Mouse (Mus musculus) cerebellum, adult 11 months (tissue): ENCODE results near the gene Ppp2r3a.

Experiments
- DNase-seq: peaks from one replicate; pipeline ENCODE4 v3.0.0; 2022

Ppp2r3a gene

DNA sequence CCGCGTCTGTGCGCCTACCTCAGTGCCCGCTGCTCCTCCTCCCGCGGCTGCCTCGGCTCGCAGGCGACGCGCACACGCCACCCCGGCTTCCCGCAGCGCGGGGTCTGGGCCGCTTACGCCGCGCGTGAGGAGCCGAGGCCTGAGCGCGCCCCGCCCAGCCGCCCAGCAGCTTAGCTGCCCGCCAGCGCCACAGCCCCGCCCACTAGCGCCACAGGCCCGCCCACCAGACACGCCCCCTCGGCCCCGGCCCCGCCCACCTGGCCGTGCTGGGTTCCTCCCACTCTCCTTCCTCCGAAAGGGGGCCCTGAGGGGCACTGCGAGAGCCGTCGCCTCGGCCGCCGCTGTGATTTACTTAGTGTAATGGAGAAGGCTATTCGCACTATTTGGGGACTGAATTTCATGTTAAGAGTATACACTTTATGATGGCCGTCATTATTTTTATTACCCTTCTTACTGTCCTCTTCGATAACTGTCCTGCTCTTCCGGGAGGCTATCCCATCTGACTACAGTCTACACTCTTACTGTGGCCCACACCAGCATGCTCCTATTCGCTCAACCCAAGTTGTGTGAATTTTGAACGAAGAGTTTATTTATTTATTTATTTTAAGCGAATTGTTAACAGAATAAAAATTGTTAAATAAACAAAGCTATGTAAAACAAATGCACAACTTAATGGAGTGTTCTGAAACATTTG lies at the start of gene Ppp2r3a:
TSS of gene Ppp2r3a (minus strand) at position 152 of the 694 bp plus-strand sequence.
- peak; percentile 94 for DNase-seq

DNA sequence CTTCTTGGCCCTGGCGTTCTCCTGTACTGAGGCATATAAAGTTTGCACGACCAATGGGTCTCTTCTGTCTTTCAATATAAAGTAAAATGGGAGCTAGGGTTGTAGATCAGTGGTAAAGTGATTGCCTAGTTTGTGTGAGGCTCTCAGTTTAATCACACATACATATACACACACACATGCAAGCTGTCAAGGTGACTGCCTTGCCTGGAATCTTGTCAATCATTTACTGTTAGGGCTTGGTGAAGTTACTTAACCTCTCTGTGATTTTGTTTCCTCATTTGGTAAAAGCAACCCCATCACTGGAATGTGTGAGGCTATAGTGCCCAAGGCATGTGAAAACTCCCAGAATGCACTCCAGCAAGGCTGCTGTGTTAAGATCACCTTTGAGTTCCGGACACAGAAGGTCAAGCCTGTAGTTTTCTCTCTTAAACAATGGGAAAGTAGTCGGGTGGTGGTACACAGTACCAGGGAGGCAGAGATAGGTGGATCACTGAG lies 48.9 kb upstream of the Ppp2r3a start:
- DNase-seq, result no peak

DNA sequence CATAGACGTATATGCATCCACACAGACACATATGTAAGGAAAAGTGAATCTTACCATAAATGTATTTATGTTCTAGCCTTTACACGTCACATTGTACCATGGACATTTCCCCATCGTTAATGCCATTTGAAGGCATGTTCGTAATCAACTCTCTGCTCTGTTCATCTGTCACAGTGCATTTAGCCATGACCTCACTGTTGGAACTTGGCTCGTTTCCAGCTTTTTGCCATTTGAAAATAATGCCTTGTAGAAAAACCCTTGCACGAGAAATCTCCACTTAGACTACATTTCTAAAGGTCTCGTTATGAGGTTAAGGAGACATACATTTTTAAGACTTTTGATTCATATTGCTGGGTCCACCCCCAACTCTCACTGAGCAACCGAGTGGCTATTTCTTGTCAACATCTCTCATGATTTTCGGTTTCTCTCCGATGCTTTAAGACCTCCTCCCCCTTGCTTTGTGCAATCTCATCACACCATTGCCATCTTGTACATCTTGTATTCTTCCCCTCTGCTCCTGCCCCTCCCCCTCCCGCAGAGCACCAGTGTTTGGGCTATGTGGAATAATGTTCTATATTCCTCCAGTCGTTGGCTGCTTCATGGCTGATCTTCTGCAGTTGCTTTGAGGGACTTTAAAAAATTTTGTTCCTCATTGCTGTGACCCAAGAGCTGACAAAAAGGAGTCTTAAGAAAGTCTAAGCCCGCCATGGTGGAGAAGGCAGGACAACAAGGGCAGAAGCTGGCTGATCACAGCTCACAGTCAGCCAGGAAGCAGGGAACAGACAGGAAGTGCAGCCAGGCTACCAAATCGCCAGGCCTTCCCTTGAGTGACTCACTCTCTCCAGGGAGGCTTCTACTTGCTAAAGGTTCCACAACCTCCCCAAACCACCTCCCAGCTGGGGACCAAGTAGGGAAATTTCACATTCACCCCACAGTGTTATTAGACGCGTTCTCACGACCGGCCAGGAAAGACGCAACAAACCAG lies 40.4 kb upstream of the Ppp2r3a start:
- DNase-seq, result peak; percentile 12

DNA sequence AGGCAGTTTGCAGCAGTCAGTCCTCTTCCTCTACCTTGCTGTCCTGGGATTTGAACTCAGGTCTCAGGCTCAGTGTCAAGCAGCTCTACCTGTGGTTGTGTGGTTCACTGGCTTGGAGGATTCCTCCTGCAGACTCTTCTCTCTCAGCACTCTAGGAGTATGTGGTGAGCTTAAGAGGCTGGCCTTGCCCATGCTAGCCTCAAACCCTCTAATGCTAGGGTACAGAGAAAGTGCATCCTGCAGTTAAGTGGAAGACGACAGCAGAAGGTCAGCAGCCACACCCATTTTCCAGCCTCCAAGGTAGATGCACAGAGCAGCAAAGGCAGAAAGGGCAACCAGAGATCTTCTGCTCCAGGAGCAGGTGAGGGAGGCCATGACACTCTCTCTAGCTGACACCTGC lies 39.3 kb upstream of the Ppp2r3a start:
- DNase-seq, result no peak

DNA sequence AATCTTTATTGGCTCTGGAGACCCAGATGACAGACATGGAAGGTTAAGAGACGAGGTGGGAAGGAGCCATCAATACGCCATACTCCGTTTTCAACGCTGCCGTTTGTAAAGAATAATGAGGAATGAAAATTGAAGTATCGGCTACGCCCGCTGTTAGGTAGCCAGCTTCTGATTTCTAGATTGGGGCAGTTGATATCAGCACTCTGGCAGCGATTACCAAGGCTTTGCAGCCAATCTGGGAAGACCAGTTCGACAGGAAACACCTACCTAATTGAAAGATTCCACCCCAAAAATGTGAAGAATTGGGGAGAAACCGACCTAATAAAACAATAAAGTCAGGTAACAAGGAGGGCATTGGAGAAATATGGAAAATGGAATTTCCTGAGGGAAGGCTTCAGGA lies 38.2 kb upstream of the Ppp2r3a start:
- no peak for DNase-seq

DNA sequence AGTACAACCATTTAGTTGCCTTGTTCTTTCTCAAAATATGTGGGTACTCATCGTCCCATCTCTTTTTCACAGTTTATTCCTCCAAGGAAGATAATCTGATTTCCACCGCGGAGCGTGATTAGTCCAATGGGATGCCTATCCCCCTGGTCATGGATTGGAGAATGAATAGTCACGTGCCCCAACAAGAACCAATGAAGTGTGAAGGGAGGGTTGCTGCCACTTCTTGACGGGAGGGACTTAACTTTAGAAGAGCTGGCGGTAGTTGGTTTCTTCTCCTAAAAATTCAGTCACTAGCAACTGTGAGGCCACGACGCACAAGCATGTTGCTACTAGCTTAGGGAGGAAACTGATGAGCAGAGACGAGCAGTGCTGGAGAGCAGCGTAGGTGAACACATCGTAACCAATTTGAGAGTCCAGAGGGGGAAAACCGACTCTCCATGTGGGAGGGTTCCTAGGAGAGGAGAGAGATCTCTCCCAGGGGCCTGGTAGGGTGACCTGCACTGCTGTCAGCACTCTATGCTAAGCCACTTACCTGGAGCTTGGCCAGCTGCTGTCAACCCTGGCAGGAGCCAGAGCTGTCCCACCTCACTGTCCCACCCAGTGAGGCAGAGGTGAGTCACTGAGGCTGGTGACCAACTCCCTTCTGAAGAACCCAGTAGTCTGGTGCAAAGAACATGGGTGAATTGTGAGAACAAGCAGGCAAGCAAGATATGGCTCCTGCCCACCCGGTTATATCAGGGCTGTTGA lies 37.5 kb upstream of the Ppp2r3a start:
- no peak for DNase-seq

DNA sequence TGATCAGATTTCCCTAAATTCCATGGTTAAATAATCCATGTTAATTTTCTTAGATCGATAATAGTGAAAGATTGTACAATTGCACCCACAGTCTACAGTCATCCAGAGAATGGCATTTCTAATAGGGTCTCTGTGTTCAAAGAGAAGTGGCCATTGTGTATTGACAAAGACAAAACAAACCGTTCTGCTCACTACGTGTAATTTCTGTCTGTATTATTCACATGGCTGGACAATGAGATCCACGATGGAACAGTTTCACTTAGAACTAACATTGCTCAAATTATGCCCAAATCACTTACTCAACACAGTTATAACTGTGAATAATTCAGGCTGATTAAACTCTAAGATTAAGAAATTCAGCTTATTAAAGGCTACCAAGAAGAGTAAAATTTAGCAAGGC lies 35.2 kb upstream of the Ppp2r3a start:
- DNase-seq, result no peak

DNA sequence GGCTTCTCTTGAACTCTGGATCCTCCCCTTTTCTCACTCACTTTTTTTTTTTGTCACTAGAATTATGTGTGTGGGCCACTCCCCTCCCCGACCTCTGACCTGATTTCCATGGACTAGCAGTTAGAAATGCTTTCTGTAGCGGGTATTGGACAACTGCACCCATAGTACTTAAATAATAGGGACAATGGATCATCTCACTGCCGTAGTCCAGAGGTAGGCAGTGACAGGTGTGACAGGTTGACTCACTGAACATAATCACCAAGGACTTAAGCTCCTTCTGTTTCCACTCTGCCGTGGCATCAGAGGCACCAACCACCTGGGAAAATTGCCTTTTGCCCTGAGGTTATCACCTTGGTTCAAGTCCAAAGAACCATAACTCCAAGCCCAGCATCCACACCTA lies 32.5 kb upstream of the Ppp2r3a start:
- DNase-seq, result no peak

DNA sequence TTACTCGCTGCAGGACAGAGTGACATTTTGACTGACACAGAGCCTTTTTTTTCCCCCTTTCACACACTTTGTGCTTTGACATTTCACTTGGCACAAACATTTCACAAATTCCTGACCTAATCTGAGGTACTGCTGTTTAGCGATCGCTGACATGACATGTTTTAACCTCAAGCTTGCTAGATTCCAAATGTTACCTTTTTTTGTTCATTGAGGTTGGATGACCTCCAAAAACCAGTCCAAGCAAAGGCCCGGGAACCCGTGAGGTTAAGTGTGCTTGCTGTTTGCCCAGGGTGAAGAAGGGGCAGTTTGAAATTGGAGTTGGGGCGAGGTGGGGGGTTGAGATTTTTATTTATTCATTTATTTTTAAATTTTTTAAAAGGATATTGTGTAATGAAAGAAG lies 31.1 kb upstream of the Ppp2r3a start:
- no peak for DNase-seq

DNA sequence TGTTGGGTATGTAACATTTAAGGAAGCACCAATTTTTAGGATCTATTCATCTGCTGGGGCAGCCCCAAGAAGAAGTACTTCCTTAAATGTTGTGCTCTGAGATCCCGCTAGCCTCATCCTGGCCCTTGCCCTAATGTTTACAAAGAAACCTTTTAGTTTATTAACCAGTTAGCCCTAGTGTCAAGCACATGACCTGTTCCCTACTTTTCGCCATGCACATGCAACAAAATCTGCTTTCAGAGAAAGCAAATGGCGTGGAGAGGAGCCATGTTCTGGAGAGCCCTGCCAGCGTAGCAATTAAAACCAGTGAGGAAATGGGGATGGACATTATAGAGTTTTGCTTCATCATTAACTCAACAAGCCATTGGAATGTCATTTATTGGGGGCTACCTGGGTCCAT lies 30.3 kb upstream of the Ppp2r3a start:
- DNase-seq, result no peak

DNA sequence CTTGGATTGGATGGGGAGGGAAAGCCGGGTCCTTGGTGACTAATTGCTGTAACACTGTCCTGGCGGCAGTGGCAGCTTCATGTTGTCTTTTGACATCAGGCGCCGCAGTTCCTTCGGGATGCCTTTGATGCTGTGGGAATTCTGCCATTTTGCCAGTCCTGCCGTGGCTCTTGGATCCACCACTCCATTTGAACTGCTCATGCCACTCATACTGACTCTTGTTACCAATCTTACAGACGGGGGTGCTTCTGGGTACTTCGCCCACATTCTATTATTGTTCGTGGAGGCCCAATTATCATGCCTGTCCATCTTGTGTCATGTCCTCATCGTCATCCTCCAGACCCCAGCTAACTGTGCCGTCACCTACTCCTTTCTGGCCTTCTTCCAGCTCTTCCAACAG lies 29.7 kb upstream of the Ppp2r3a start:
- no peak for DNase-seq

DNA sequence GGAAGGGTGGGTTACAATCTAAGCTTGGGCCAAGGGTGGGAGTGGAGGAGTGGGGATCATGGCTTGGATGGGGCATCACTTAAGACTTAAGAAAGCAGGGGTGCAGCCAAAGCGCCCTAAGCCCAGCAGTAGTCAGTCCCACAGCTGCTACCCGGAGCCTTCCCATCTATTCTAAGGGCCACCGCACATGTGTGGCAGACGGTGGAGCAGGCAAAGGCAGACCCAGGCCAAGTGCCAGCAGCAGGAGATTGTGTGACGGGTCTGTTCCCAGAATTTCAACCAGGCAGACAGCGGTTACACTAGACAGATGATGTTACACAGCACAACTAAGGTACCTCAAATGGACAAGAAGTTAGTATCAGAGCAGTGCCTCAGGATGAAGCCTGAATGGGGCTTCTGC lies 29.3 kb upstream of the Ppp2r3a start:
- no peak for DNase-seq

DNA sequence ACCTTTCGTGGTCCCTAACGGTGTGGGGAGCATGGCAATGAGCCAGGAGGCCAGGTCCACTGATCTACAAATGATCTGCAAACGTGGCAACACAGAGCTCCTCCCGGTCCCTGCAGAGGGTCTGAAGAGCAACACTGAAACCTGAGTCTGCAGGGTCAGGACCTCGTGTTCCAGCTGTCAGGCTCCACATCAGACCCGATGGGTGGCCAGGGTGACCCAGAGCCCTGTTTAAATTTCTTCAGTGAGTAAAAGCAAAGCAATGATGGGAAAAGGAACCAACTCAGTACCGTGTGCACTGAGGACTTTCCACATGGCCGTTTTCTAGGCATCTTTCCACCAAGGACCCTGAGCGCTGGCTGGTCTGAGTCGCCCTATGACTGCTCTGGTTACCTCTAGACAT lies 28.6 kb upstream of the Ppp2r3a start:
- DNase-seq, result no peak

DNA sequence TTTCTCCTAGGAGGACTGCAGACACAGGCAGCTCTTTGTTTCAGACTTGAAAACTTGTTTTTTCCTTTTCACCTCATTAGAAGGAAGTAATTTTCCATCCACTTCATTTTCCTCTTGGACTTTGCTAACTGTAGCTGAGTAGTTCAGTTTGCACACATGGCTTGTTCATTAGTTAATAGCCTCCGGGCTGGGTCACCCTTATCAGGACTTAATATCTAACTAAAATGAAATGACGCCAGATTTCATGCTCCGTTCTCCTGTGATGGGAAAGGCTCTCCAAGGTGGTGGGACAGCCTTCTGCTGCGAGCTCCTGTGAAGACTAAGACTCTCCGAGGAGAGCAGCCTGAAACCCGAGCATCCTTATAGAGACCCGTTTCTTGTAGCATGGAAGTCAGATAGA lies 21.1 kb upstream of the Ppp2r3a start:
- DNase-seq, result no peak

DNA sequence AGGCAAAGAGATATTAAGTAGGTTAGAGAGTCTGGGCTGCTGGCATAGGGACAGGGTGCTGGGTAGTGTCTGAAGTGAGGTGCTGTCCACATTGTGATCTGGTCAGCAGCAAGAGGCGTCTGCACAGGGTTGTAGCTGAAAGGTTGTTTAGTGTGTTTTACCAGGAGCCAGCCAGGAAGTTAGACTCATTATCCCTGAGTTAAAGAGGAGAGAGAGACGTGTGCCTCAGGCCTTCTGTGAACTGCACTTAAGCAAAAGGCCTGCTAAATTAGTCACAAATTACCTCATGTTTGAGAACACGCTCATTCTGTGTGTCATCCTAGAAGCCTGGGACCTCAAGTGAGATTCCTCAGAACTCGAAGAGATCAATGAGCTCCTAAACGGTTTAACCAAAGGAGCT lies 18.4 kb upstream of the Ppp2r3a start:
- no peak for DNase-seq

DNA sequence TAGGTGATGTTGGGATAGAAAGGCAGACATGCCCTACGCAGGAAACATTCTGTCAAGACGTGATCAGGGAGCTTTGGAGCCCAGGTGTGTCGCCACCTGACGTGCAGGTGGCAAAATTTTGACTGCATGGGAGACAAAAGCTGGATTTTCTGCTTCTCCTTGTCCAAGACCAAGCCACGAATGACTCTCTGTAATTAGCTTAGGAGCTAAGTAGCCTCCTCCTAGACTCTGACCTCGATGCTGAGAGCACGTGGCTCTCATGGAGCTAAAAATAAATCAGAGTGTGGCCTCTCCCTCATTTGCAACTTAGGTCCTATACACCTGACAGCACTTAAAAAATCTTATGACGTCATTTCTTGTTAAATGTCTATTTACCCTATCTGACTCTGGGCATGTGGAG lies 14.4 kb upstream of the Ppp2r3a start:
- no peak for DNase-seq

DNA sequence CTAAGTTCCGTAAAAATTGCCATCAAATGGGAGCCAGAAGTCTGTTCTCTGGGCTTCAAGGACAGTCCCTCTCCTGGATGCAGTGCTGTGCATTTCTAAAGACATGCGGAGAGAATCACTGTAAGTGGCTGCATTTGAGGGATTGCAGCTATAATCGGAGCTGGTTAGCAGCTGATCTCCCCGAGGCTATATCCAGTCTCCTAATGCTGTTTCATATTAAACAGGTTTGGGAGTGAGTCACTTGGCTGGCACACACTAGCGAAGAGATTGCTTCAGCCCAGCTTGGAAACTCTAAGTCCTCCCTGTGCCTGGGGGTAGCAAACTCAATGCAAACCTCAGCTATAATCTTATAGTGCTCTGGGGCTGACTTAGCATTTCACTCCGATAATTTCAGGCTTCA lies 14.0 kb upstream of the Ppp2r3a start:
- DNase-seq, result no peak

DNA sequence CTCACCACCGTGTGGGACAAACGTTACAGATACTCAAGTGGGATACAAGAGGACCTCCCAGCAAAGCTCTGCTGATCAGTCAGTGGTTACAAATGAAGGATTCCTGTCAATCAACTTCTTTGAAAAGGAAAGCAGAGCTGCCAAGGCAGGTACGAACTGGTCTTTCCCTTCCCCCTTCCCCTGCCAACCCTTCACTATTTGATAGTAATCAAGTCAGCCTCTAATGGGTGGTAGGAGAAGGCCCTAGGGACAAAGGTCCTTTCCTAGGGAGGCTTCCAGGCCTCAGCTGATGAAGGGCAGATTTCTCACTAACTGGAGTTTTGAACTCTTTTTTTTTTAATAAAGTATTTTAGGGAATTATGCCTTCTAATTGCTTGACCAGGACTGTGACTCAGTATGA lies 11.2 kb upstream of the Ppp2r3a start:
- no peak for DNase-seq

DNA sequence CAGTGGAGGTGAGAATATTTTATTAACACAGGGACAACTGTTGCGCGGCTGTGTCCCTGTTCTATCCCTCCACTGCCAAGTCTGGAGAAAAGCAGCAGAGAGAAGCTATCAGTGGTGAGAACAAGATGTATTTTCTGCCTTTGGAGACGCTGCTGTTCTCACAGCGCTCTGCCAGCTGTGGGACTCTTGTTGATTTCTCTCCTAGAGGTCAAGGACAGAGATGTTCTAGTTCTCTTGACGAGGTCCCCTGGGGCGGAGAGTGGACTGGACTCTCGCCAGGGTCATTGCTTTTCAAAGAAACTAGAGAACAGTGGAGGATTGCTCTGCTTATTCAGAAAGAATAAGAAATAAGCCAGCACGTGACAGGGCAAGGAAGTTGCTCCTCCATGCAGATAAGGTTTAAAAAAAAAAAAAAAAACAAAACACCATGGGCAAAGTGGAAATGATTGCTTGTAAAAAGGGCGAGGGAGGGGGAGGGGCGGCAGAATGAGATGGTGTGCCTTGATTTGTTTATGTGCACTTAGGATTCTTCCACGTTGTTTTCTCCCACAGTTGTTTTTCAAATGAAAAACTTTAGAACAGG lies 10.5 kb upstream of the Ppp2r3a start:
- no peak for DNase-seq

DNA sequence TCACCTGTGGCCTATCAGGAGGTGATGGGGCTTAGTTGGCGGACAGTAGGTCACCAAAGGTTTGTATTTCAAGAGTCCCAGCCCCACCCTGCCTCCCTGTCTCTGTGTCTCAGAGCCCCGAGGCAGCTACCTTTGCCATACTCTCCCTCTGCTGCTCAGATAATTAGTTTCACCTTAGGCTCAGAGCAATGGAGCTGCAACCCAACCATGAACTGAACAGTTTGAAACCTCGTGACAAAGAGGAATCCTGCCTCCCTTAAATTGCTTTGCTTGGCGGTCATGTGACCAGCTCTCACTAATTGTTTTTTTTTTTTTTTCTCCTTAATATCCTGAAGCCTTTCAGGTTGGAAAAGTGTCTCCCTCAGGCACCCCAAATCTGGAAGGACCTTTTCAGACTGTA lies 9.8 kb upstream of the Ppp2r3a start:
- no peak for DNase-seq

DNA sequence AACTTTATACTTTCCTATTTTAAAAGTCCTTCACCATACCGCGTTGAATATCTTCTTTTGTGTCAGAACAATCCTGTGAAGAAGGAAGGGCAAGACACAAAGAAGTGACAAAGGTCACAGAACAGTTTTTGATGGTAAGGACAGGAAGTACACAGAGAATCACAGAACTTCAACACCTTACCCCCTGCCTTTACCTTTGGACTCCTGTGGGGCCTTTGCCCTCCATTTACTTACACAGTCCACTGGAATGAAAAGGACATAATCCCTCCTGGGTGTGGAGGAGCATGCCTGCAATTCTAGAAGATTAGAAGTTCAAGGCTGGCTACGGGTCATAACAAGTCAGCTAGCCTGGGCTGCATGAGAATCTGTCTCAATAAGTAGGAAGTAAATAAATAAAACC lies 1.5 kb upstream of the Ppp2r3a start:
- no peak for DNase-seq

DNA sequence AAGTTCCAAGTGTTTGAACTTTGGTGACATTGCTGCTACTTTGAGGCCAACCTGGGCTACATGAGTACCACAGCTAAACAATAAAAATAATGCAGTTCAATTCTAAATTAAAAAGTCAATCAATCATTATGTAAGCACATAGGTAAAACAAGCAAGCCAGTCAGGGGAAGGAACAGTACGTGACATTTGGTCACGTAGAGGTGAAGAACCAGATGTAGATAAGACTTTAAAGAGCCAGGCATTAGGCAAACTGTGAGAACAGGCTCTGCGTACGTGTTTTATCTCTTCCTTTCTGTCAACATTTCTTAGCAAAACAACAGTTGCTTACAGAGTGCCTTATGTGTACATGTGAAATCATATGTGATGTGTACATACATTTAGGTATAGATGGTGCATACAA lies 946 bp upstream of the Ppp2r3a start:
- no peak for DNase-seq
